Mouse (Mus musculus): ENCODE results near the gene Accs.

Gene Accs

GRCm38 (mm10) chr2:93849505-93850089, at the start of gene Accs:
TSS of gene Accs (minus strand) at chr2:93849943.
- peak; percentile 46 for DNase-seq

- peak; percentile 57 for DNase-seq
These were observed 42.0 kb upstream of the Accs start for GRCm38 (mm10) chr2:93891611-93892280.

DNA sequence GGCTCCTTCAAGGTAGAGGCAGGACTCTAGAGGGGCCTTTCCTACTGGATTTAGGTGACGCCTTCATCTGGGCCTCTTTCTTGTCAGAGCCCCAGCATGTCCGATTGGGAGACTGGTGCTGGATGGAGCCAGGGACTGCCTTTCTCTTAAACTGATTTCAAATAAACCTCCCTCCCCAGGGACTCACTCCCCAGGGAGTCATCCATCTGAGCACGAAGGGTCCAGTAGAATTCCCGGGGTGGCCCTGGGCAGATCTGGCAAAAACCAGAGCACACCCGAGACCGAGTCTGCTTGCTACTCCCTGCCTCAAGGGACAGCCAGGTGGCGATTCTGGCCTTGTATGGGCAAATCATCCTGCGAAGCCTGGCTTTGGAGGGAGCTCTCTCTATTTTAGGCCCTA, 40.4 kb upstream of the Accs start:
- DNase-seq: no peak

DNA sequence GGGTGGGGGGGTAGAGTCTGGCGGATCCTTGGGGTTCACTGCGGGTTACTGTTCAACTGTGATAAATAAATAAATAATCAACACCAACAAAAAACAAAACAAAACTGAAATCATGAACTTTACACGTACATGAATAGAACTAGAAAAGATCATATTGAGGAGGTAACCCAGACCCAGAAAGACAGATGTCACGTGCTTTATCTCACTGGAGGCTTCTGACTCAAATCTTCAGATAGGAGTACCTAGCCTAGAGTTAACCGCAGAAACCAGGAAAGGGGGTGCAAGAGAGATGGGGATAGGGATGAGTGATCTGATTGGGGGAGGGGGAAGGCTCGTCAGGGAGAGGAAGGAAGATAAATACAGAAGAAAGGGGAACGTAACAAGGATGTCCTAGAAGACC, 39.3 kb upstream of the Accs start:
- no peak for DNase-seq

- DNase-seq: no peak
These were observed 38.6 kb upstream of the Accs start for GRCm38 (mm10) chr2:93888366-93888765.

DNA sequence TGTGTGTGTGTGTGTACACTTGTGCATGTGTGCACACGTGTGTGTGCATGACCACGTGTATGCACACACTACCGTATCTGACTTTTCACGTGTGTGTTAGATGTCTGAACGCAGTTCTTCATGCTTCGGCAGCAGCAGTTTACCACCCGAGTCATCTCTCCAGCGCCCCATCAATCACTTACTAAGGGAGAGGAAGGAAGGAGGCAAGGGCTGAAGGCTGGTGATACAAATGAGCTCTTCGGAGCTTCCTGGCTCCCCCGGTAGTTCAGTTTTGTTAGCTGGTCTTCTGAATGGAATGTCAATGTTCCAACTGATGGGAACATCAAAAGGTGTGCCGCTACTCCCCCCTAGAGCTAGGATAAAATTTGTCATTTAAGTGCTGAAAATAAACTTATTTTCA, 37.5 kb upstream of the Accs start:
- no peak for DNase-seq

DNA sequence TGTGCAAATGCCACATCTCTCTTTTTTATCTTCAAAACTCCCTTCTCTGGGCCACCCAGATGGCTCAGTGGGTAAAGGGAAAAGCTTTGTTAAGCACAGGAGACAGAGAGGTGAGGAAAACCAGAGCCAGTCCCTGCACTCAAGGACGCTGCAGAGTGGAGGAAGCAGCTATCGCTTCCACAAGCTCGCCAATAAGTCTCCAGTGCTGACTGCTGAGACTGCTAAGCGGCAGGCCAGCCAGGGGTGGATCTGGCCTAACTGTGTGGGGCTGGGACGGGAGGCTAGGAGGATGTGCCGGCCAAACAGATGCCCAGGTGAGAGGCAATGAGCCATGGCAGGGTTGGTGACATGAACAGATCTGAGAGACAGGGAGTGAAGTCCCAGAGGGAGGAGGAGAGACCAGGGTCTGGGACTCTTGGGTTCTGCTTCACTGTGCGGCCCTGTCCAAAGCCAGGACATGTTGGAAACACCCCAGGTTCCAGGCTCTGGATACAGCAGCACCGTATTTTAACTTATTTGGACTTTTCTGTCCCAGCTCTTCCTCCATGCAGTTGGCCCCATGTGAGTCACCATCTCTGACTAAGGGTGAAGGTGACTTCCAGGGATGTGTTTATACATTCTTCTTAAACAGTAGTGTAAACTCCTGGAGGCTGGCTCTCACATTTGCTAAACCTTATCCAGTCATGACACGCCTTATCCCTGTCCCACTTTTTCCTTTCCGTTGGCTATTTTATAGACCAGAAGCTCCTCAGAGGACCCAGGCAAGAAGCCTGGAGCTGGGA, 36.5 kb upstream of the Accs start:
- no peak for DNase-seq

- no peak for DNase-seq
These were observed 33.3 kb upstream of the Accs start for GRCm38 (mm10) chr2:93883066-93883465.

DNA sequence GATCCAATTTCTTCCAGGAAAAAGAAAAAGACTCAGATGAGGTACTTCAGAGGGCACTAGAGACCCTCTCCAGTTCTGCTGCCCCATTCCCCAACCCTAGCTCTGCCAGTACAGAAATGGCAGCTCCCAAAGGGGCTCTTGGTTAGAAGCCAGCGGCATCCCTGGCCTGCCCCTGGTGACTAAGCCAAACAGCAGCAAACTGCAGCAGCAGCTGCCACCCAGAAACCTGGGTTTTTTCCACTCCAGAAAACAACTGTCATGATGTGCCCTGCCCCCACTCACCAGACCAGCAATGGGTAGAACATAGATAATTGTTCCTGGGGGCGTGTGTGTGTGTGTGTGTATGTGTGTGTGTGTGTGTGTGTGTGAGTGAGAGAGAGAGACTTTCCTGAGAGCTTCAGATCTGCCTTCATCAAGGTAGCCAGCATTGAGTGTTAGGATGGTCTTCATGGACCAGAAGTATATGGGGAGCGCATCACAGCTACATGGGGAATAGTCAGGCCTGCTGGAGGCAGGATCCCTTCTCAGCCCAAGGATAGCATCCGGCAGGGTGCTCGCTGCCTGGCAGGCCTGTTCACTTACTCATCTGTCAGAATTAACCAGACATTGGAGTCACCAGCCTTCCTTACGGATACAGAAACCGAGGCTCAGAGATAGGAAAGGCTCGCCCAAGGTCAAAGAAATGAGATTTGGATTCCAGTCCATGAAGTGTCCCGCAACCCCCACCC, 32.1 kb upstream of the Accs start:
- no peak for DNase-seq

DNA sequence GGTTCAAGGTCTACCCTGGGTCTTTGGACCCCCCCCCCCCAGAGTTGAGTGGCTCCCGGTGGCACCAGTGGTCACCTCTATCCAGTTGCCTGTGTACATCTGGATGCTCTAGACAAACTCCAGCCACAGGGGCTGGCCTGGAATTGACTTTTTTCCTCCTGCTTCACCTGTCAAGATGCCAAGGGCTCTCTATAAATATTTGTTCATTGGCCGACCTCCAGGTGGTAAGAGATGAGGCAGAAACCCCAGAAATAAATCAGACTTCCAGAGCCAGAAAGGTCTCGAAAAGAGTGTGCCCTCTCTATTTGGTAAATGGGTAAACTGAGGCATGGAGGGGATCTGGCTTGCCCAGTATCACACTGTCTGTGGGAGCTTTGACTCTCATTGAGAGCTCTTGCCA, 31.2 kb upstream of the Accs start:
- no peak for DNase-seq

- no peak for DNase-seq
These were observed 30.7 kb upstream of the Accs start for GRCm38 (mm10) chr2:93880450-93880849.

DNA sequence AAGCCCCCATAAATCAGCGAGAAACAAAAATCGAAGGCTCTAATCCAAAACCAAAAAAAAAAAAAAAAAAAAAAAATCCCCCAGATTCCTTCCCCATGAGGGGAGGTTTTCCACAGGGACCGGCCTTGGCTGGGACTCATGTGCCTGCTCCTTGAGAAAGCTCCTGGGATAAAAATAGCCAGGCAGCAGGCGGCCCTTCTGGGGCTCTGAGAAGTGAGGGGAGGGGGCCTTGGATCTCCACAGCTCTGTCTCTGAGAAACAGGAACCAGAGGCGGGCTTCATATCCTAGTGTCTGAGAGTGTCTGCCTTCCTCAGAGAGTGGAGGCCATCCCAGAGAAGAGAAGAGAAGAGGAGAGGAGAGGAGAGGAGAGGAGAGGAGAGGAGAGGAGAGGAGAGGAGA, 27.3 kb upstream of the Accs start:
- DNase-seq: no peak

- no peak for DNase-seq
These were observed 24.9 kb upstream of the Accs start for GRCm38 (mm10) chr2:93874606-93875005.

DNA sequence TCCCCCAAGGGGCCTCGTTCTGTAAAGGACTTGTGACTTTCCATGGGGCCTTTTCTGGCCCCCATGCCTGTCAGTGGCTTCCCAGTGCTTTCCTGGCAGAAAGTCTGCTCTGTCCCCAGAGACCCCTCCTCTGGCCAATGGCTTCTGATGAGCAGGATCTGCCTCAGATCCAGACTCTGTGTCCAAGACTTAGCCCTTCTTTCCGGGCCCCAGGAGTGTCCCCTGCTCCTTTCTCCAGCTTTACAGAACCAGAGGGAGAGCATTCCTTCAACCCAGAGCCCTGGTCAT, 24.4 kb upstream of the Accs start:
- DNase-seq: no peak

GRCm38 (mm10) chr2:93873449-93874226, 23.9 kb upstream of the Accs start:
- DNase-seq: no peak

DNA sequence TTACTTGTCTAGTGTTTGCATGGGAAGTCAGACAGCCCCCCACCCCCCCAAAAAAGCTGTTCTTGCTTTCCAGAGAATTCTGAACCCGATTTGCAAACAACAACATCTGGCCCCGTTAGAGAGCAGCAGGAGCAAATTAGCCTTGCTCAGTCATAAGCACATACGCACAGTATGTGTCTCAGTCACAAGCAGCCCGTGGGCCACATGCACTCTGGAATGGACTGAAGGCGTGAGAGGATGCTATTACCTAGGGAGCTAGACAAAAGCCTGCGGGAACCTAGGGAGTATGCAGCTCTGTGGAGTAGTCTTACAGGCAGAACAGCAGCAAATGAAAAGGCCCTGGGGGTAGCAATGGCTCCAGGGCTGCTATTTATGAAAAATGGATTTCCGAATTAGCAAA, 22.5 kb upstream of the Accs start:
- no peak for DNase-seq

DNA sequence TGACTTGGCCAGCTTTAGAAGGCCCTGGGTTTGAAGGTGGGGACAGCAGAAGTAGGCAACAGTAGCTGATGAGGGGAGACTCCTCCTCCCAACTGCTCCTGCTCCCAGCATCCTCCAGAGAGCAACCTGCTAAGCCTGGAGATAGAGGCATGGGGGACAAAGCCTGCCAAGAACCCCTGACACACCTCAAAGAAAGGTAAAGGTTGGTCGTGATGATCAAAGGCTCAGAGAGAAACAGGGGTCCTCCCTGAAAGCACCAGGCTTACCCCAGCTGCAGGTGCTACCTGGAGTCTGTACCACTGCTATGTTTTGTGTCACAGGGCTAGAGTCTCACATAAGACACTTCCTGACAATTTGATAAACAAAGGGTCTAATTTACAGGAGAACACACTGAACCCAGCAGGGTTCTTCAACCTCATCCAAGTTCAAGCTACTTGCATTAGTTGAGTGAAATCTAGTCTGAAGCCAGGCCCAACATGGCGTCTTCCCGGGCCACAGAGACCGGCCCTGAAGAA, 21.7 kb upstream of the Accs start:
- no peak for DNase-seq

DNA sequence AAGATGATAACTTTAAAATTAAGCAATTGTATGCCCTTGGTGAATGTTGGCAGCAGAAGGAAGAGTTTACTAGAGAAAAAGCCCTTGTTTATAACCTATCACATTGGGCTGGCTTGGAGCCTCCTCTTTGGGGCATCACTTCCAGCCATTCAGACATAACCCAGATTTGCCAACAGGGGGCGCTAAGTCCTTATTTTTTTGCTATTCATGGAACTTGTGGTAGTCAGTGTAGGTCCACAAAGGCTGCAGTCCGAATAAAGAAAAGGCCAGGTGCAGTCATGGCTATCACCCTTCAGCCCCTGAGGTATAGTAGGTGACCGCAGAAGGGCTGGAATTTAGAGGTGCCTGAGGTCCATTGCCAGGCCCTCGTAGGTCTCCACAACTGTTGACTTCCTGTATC, 21.1 kb upstream of the Accs start:
- DNase-seq: peak; percentile 59

- DNase-seq: no peak
These were observed 19.4 kb upstream of the Accs start, which contains the start of gene Accsl for GRCm38 (mm10) chr2:93869107-93869600. TSS of gene Accsl (minus strand) at chr2:93869157.

DNA sequence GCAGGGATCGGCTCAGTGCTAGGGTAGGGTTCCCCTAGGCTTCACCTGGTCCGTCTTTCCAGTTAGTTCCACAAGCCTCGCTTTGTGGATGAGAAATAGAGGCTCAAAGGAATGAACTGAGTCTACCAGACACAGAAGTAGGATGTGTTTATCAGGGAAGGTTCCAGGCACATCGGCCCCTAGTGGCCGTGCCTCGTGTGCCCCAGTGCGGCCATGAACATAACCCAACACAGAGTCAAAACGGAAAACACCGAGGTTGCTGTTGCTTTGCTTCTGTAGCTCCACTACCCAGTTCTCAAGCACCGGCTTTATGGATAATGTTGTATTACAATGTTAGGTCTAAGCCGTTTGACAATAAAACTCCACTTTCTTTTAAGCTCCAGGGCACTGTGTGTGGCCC, 18.8 kb upstream of the Accs start:
- no peak for DNase-seq

DNA sequence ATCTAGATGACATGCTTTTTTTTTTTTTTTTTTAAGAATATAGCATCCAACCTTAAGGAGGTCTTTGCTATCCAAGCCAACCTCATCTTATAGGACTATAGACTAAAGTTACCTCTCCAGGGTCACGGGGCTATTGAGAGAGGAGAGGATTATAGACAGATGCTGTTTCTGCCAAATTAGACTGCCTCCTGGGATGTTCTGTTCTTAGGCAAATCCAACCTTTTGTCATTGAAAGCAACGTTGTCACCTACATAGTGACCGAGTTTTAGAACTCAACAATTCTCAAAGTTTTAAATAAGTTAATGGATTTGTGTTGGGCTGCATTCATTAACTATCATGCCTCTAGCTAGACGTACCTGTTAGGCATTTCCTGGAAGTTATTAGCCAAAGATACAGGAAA, 13.5 kb upstream of the Accs start:
- DNase-seq: no peak

DNA sequence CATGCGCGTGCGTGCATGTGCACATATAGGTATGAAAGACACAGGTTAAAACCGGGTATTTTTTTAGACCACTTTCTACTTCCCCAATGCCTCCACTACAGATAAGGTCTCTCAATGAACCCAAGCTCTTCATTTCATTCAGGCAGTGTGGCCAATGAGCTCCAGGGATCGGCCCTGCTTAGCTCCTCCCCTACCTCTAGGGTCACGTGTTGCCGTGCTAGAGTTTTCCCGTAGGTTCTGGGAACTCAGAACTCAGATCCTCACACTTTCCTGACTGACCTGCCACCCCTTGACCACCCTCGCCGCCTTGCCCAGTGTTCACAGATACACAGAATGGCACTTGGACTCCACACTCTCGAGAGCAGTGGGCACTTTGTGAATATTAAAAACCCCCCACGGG, 9.1 kb upstream of the Accs start:
- no peak for DNase-seq

DNA sequence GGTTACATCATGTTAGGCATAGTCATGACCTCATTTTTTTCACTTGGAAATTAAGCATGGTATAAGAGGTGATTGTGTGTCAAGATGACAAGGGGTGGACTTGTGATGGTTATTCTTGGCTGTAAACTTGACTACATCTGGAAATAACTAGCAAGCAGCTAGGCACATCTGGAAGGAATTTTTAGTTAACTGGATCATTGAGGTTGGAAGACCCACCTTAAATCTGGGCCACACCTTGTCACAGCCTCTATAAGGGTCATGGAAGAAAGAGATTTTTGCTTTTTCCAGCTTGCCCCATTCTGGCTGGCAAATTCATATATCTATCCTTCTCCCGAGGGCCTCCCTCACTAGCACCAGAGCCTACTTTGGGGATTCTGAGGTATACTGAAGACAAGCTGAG, 1.6 kb upstream of the Accs start:
- DNase-seq: no peak
